Mouse (Mus musculus) olfactory bulb, adult 2 months (tissue): ENCODE data around the gene Bcl7a. TPM values are rescaled to one million over a fixed set of nuclear protein-coding genes. Genes with fewer than 3 reads are reported as not detected.

ENCODE experiments used
- H3K27ac ChIP-seq: fragments of 200-500 bp; 2 replicates; pipeline ENCODE4 v1.5.1; 2012; ENCODE audit warnings: low read depth, low read length; ENCODE audit not compliant: insufficient read depth
- H3K4me1 ChIP-seq: fragments of 200-500 bp; 2 replicates; pipeline ENCODE4 v1.6.1; 2012; ENCODE audit warnings: low read length; ENCODE audit not compliant: control insufficient read depth, insufficient read depth
- H3K4me3 ChIP-seq: fragments of 200-500 bp; 2 replicates; pipeline ENCODE4 v1.5.1; 2012; ENCODE audit warnings: mild to moderate bottlenecking, low read depth, low read length, moderate library complexity; ENCODE audit not compliant: insufficient read depth
- CTCF ChIP-seq: fragments of 200-500 bp; IDR thresholded peaks from 2 replicates; pipeline ENCODE4 v1.5.1; 2012; ENCODE audit warnings: low read depth, mild to moderate bottlenecking, low read length, moderate library complexity; ENCODE audit not compliant: insufficient read depth
- POLR2A ChIP-seq: fragments of 200-500 bp; IDR thresholded peaks from 2 replicates; pipeline ENCODE4 v1.6.1; 2012; ENCODE audit warnings: mild to moderate bottlenecking, low read depth, low read length, moderate library complexity; ENCODE audit not compliant: insufficient read depth
- WGBS: fragments of 180-500 bp; shearing (Covaris S2); methylation state at CpG from one replicate; pipeline ENCODE4 v1.1.7; 2018; 5-methylcytosine and 5-hydroxymethylcytosine counted together
- polyA plus RNA-seq: library from polyadenylated mRNA; stranded (reverse); fragments of >200 nt; gene quantifications from 2 replicates; pipeline ENCODE4 v1.2.4, GENCODE M21; 2012; ENCODE audit warnings: low replicate concordance; ENCODE audit not compliant: missing spikeins, insufficient read depth, insufficient read length

Bcl7a gene
- polyA plus RNA-seq, 1 experiment, result not detected

- 47% methylated on average over 2 of the region's 2 CpGs for WGBS
- H3K4me3 ChIP-seq, result no peak overlapping the region
- H3K27ac ChIP-seq, result no peak overlapping the region
- no peaks in the 10 kb centered on the region for H3K4me1 ChIP-seq
- no peak for TF ChIP-seq POLR2A
- no peak for TF ChIP-seq CTCF
These were observed 80.3 kb downstream of the Bcl7a start for GRCm38 (mm10) chr5:123423885-123424284.

Other genes with a start within 250 kb of the Bcl7a start
- not detected in 2 replicates for gene Rhof, start 211.1 kb upstream of the Bcl7a start, polyA plus RNA-seq
- gene Setd1b, start 201.6 kb upstream of the Bcl7a start, polyA plus RNA-seq, result not detected in 2 replicates
- not detected in 2 replicates for gene Psmd9, start 174.4 kb upstream of the Bcl7a start, polyA plus RNA-seq
- gene Hpd, start 161.1 kb upstream of the Bcl7a start, polyA plus RNA-seq, result not detected in 2 replicates
- not detected in 2 replicates for gene Wdr66, start 91.7 kb upstream of the Bcl7a start, polyA plus RNA-seq
- not detected in 2 replicates for gene Mlxip, start 51.0 kb downstream of the Bcl7a start, polyA plus RNA-seq
- gene Lrrc43, start 145.5 kb downstream of the Bcl7a start, polyA plus RNA-seq, result not detected in 2 replicates
- not detected in 2 replicates for gene Il31, start 145.7 kb downstream of the Bcl7a start, polyA plus RNA-seq
- not detected in 2 replicates for gene B3gnt4, start 166.6 kb downstream of the Bcl7a start, polyA plus RNA-seq
- gene Diablo, start 180.3 kb downstream of the Bcl7a start, polyA plus RNA-seq, result not detected in 2 replicates
- gene Gm49027, start 181.7 kb downstream of the Bcl7a start, polyA plus RNA-seq, result not detected in 2 replicates
- gene Vps33a, start 229.2 kb downstream of the Bcl7a start, polyA plus RNA-seq, result not detected in 2 replicates